Mouse (Mus musculus): ENCODE measurements around the gene Ccdc162.

The Ccdc162 gene

GRCm38 (mm10) chr10:41489294-41489693 is 227.1 kb downstream of the Ccdc162 start:
- no peak for DNase-seq (ENCODE audit: low spot score in 2 of 2)

- no peak for DNase-seq (ENCODE audit: low spot score in 2 of 2)
These were observed 227.6 kb downstream of the Ccdc162 start for GRCm38 (mm10) chr10:41488877-41489276.

Measured in frontal cortex, postnatal 36 days (tissue).